Comparison of ENCODE assay signal across 8 mouse cellular contexts in genomic region chr13:59515074-59515473, GRCm38 (mm10).
A peak's percentile ranks its signal among the peaks of the same experiment; 100 is the strongest.
DNase-seq lines count a peak whose midpoint lies in the region; ATAC-seq and TF ChIP-seq lines count a peak whose summit lies in the region.
"Had no signal": no experiment of that assay in that cellular context is flagged by ENCODE, and none has a peak within 500 bp of the region (broad histone marks: within the 10 kb centered on the region; RNA-seq: fewer than 3 reads in every experiment).

No protein-coding gene starts in this region.

- TF ChIP-seq POLR2A in ES-Bruce4 (IDR thresholded peaks at IDR 0.05; ENCODE audit: insufficient read depth, low read length): no peak

- H3K4me1 ChIP-seq in ES-Bruce4 (ENCODE audit: control insufficient read depth, insufficient read depth, low read length): no peaks in the 10 kb centered on the region
- no peaks in the 10 kb centered on the region for H3K4me1 ChIP-seq in liver, postnatal 0 days (ENCODE audit: insufficient read depth)
- H3K4me1 ChIP-seq in stomach, postnatal 0 days (replicated peaks; ENCODE audit: control insufficient read depth, insufficient read depth): no peaks in the 10 kb centered on the region

- TF ChIP-seq CTCF in left cerebral cortex, adult 2 months (IDR thresholded peaks at IDR 0.05): peak; percentile 59
- peak; percentile 74 for TF ChIP-seq CTCF in ES-Bruce4 (IDR thresholded peaks at IDR 0.05; ENCODE audit: low read depth, low read length)
- peak; percentile 75 for TF ChIP-seq CTCF in liver, postnatal 0 days (IDR thresholded peaks at IDR 0.05; ENCODE audit: low read depth)
- TF ChIP-seq CTCF in stomach, postnatal 0 days (IDR thresholded peaks at IDR 0.05; ENCODE audit: low read depth): peak; percentile 70

- no peaks in the 10 kb centered on the region for H3K9me3 ChIP-seq in ES-Bruce4 (replicated peaks; ENCODE audit: control insufficient read depth, insufficient read depth, low read length, poor library complexity, severe bottlenecking)
- no peaks in the 10 kb centered on the region for H3K9me3 ChIP-seq in liver, postnatal 0 days (ENCODE audit: low read length)
- no peaks in the 10 kb centered on the region for H3K9me3 ChIP-seq in stomach, postnatal 0 days (ENCODE audit: control insufficient read depth, low read length)

- H3K4me2 ChIP-seq in liver, postnatal 0 days (ENCODE audit: low read depth, low read length): no peak overlapping the region
- no peak overlapping the region for H3K4me2 ChIP-seq in stomach, postnatal 0 days (replicated peaks; ENCODE audit: low read depth)

- no peaks in the 10 kb centered on the region for H3K27me3 ChIP-seq in ES-Bruce4 (ENCODE audit: control insufficient read depth, insufficient read depth, low read length, poor library complexity, severe bottlenecking)
- H3K27me3 ChIP-seq in liver, postnatal 0 days (ENCODE audit: insufficient read depth, low read length): no peaks in the 10 kb centered on the region
- H3K27me3 ChIP-seq in stomach, postnatal 0 days (ENCODE audit: control insufficient read depth, insufficient read depth, low read length): no peaks in the 10 kb centered on the region

- TF ChIP-seq EP300 in ES-Bruce4 (IDR thresholded peaks at IDR 0.05; ENCODE audit: insufficient read depth, low read depth, low read length): no peak
- no peak for TF ChIP-seq EP300 in liver, postnatal 0 days (IDR thresholded peaks at IDR 0.05; ENCODE audit: low read depth)
- no peak for TF ChIP-seq EP300 in stomach, postnatal 0 days (optimal IDR thresholded peaks at IDR 0.05)

- H3K9ac ChIP-seq in ES-Bruce4 (ENCODE audit: low read depth, poor library complexity, severe bottlenecking): no peak overlapping the region
- H3K9ac ChIP-seq in liver, postnatal 0 days (replicated peaks): no peak overlapping the region
- no peak overlapping the region for H3K9ac ChIP-seq in stomach, postnatal 0 days (ENCODE audit: low read length)

- WGBS in liver, postnatal 0 days (ENCODE audit: insufficient replicate concordance): 33% methylated on average over 7 of the region's 7 CpGs
- WGBS in stomach, postnatal 0 days: 44% methylated on average over 7 of the region's 7 CpGs

- no peak overlapping the region for H3K27ac ChIP-seq in left cerebral cortex, adult 2 months
- no peak overlapping the region for H3K27ac ChIP-seq in ES-Bruce4 (ENCODE audit: insufficient read depth, low read length)
- no peak overlapping the region for H3K27ac ChIP-seq in liver, postnatal 0 days (ENCODE audit: low read depth)
- H3K27ac ChIP-seq in stomach, postnatal 0 days (replicated peaks): no peak overlapping the region
- H3K27ac ChIP-seq: macrophage had no signal

- H3K36me3 ChIP-seq in ES-Bruce4 (ENCODE audit: control insufficient read depth, insufficient read depth, low read length, poor library complexity, severe bottlenecking): no peaks in the 10 kb centered on the region
- H3K36me3 ChIP-seq in liver, postnatal 0 days (replicated peaks; ENCODE audit: insufficient read depth, low read length): peaks cover 10% of the 10 kb centered on the region
- H3K36me3 ChIP-seq in stomach, postnatal 0 days (ENCODE audit: control insufficient read depth, insufficient read depth, low read length): peaks cover 2% of the 10 kb centered on the region; the same call in 1 of the 2 replicates

- no peak for DNase-seq in left cerebral cortex, adult 2 months (ENCODE audit: extremely low spot score in 1 of 2, low spot score in 2 of 2)
- no peak for DNase-seq in left cerebral cortex, postnatal 14 days (ENCODE audit: low spot score in 2 of 2)
- peak; percentile 37 for DNase-seq in adrenal gland, postnatal 25 days
- DNase-seq in fibroblast of lung, adult 2 months (ENCODE audit: low read depth): peak; percentile 15
- DNase-seq in liver, postnatal 0 days: peak; percentile 66
- DNase-seq in stomach, postnatal 0 days (ENCODE audit: low spot score): peak; percentile 59

- intact Hi-C loops in left cerebral cortex, adult 2 months (cut with DNase I): loop anchor here (5.0 kb wide), 1 partner anchor 72 kb away; the partner anchor contains the start of genes Agtpbp1 and Naa35
- intact Hi-C loops in left cerebral cortex, postnatal 14 days (cut with DNase I): no loop called here

- peak; percentile 64; the same call in 1 of the 2 replicates for ATAC-seq in liver, postnatal 0 days
- ATAC-seq in stomach, postnatal 0 days (ENCODE audit: low FRiP score, low TSS enrichment): no peak

- H3K4me3 ChIP-seq in left cerebral cortex, adult 2 months: no peak overlapping the region
- no peak overlapping the region for H3K4me3 ChIP-seq in ES-Bruce4 (ENCODE audit: low read depth, low read length)
- H3K4me3 ChIP-seq in liver, postnatal 0 days (ENCODE audit: low read depth, low read length): no peak overlapping the region
- no peak overlapping the region for H3K4me3 ChIP-seq in stomach, postnatal 0 days (ENCODE audit: low read depth, low read length)

Comparison
In these comparisons a context has a peak if more than half of its experiments do, and no peak if none do; other contexts are left out.
1. DNase-seq: peak in adrenal gland, postnatal 25 days (single experiment), fibroblast of lung, adult 2 months (single experiment), liver, postnatal 0 days (single experiment) and stomach, postnatal 0 days (single experiment); none in left cerebral cortex, adult 2 months (0 of 2) and left cerebral cortex, postnatal 14 days (0 of 2).
2. Peak in every context shown above with its lines, with median percentiles within 50 percentile points of each other: CTCF ChIP-seq.